Mouse (Mus musculus) cerebral cortex, adult 2 months (tissue): ENCODE results near the gene Camk2n2.

Experiments used
- WGBS: fragments of 180-500 bp; shearing (Covaris S2); methylation state at CpG from one replicate; pipeline ENCODE4 v1.1.7; 2018; 5-methylcytosine and 5-hydroxymethylcytosine counted together

Gene Camk2n2

DNA sequence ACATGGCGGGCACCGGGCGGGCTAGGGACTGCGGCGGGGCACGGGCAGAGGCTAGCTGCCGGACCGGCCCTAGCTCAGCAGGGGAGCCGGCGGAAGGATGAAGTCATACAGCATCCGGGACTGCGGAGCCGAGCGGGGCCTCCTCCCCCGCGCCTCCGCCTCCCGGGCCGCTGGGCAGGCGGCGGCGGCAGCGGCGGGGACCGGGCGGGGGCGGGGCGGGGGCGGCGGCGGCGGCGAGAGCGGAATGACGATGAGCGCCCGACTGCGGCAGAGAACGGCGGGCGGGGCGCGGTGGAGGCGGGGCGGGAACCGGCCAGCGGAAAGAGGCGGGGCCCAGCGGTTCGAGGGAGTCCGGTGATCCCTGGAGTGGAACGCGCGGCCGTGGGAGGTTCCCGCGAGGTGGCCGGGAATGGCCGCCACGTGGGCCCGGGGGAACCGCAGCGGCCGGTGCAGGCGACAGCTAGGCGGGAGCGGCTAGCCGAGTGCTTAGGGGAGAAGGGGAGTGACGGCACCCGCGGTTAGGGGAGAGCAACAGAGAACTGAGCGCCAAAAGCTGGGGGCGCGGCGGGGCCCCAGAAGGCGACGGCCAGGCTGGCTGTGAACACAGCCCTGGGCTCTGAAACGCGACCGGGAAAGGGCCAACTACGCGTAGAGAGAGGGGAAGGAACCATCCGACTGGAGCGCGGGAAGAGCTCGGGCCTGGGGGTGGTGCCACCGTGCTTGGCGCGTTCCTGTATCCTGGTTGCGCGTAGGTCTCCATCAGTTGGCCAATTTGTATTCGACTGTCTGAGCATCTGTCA is at the start of gene Camk2n2:
Gene Camk2n2 (minus strand): TSS at position 97 of the 800 bp plus-strand sequence.
- under 1% methylated on average over 92 of the region's 92 CpGs for WGBS

DNA sequence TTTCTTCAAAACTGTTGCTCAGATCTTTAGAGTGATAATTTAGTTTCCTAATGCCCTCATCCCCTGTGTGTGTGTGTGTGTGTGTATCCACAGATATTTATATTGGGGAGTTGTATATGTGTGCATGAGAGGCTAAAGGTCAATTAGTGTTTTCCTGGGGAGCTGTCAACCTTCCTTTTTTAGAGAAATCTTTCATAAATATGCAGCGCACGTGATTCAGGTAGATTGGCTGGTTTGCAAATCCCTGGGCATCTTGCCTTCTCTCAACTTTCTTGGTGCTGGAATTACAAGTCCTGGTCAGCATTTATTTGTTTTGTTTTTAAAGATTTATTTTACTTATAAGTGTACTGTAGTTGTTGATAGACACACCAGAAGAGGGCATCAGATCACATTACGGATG is 49.2 kb upstream of the Camk2n2 start:
- 89% methylated on average over 3 of the region's 3 CpGs for WGBS

DNA sequence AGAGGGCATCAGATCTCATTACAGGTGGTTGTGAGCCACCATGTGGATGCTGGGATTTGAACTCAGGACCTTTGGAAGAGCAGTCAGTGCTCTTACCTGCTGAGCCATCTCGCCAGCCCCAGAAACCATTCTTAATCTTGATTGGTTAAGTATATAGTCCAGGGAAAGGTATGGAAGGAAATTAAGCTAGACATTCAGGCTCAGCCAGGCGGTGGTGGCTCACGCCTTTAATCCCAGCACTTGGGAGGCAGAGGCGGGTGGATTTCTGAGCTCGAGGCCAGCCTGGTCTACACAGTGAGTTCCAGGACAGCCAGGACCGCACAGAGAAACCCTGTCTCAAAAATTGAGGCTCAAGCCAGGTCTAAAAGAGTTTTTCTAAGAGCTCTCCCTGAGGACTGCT is 46.9 kb upstream of the Camk2n2 start, which contains the start of gene Eif4g1:
Gene Eif4g1 (plus strand): TSS at position 301 of the 400 bp plus-strand sequence.
- 96% methylated on average over 5 of the region's 6 CpGs for WGBS

DNA sequence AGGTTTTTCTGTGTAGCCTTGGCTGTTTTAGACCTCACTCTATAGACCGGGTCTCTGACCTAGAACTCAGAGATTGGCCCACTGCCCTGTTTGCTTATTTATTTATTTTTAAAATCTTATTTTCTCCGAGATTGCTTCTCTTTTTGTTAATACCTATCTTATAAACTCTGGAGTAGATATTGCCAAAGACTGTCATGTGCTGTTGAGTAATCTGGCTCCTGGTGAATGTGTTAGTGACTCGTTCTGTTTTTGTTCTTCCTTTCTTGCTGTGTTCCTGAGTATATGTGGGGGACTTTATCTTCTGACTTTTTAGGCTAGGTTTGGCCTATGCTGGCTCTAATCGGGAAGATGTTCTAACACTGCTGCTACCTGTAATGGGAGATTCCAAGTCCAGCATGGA is 36.6 kb upstream of the Camk2n2 start:
- 73% methylated on average over 4 of the region's 4 CpGs for WGBS

DNA sequence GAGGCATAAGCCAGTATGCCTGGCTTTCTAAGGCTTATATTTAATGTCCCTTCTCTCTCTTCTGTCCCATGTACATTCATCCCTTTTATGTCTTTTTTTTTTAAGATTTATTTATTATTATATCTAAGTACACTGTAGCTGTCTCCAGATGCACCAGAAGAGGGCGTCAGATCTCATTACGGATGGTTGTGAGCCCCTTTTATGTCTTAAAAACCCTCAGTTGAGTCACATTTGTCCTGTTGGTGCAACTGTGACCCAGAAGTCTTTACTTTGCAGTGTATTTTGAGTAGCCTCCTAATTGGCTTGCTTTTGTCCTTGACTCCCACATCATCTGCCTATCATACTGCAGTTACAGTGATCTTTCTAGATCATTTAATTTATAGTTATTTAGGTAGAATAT is 32.2 kb upstream of the Camk2n2 start:
- WGBS, result 40% methylated on average over 2 of the region's 2 CpGs

DNA sequence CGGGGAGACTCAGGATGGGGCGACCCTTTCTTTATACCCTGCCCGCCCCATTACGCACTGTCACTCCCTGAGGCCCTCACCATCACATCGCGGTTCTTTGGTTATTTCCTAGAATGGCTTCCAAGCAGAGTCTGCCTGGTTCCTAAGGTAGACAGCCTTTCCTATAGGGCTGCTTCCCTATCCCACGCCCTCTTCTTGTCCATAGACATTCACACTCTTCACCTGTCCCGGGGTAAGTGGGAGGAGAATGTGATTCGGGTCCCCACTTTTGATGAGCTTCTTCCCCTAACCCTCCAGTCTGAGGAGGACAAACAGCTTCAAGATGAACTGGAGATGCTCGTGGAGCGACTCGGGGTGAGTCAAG is 30.8 kb upstream of the Camk2n2 start:
- WGBS, result 5% methylated on average over 12 of the region's 12 CpGs

DNA sequence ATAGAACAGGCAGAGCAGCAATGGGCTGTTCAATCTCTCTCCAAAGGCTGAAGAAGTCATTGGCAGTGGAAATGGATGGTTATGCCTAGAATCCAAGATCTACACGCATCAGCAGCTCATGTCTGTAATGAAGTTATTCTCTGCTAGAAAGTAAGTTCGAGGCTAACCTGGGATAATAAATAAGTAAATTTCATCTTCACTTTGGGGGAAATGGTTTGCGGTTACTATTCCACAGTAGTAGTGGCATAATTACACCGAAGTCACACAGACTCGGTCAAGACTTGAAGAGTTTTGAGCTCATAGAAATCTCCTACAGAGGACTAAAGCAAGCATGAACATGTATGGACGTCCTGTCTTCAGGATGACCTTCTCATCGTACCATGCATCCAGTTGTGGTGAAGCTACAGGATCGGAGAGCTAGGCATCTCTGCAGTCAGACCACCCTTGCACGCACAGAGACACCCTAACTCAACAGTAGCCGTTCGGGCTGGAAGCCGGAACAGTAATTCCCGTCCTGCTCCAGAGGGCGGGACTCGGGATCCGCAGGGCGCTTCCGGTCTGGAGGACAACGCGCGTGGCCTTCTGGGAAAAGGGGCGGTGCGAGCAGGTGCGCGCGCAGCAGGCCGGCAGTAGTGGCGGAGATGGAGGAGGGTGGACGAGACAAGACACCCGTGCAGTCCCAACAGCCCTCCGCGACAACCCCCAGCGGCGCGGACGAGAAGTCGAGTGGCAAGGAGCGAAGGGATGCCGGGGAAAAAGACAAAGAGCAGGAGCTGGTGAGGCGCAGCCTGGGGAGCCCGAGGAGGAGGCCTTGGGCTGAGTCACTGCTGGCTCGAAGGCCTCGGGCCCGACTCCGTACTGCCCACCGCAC is 30.2 kb upstream of the Camk2n2 start, which contains the start of gene Psmd2:
Gene Psmd2 (plus strand): TSS at position 577 of the 871 bp plus-strand sequence.
- WGBS, result 1% methylated on average over 46 of the region's 46 CpGs

DNA sequence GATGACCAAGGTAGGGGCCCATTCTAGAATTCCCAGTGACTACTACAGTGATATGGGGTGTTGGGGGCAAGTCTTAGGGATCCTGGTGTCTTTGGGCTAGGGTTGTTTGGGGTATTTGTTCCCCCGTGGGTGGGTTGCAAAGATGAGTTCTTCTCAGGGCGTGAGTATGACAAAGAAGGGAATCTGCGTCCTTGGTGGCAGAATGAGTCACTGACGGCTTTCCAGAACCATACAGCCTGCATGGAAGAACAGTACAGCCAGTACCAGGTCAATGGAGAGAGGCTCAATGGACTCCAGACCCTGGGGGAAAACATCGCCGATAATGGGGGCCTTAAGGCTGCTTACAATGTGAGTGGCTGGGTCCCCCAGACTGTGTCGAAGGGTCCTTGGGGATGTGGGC is 22.8 kb upstream of the Camk2n2 start:
- WGBS, result 87% methylated on average over 7 of the region's 7 CpGs

DNA sequence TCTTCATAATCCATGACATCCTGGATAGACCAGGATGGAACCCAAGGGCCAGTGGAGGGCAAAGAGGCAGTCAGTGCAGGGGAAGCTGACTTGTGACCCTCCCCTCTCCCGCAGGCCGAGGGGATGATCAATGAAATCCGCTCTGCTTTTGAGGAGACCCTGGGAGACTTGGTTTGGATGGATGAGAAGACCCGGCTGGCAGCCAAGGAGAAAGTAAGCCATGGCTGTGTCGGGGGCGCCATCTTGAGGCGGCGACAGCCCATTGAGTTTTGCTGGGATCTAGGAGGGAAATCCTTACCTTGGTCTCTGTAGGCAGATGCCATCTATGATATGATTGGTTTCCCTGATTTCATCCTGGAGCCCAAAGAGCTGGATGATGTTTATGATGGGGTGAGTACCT is 21.1 kb upstream of the Camk2n2 start:
- WGBS, result under 1% methylated on average over 8 of the region's 8 CpGs

DNA sequence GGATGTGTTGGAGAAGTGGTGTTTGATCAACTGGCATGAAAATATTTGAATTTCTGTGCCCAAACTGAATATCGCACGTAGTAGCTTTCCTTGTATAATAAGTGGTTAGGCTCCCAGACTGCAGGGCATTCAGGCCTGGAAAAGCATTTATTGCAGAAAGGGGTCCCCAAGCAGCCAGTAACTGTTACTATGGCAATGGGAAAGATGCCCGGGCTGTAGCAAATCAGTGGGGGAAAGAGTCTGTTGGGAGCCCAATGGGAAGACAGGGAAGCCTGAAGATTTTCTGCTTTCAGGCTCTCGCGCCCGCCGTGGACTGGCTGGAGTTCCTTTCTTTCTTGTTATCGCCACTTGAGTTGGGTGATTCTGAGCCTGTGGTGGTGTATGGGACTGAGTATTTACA is 17.3 kb upstream of the Camk2n2 start:
- WGBS, result 30% methylated on average over 8 of the region's 8 CpGs

DNA sequence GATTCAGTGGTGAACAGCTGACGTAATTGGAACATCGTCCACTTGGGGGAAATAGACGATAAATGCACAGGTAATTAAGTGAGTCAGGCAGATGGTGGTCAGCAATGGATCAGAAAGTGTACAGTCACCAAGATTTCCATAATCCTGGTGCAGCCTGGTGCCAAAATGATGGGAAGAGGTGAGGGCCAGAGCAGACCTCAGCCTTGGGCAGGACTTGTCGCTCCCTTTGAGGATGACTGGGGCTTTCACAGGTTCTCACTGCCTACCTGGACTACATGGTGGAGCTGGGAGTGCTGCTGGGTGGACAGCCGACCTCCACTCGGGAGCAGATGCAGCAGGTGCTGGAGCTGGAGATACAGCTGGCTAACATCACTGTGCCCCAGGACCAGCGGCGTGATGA is 16.3 kb upstream of the Camk2n2 start:
- WGBS, result 87% methylated on average over 8 of the region's 8 CpGs

DNA sequence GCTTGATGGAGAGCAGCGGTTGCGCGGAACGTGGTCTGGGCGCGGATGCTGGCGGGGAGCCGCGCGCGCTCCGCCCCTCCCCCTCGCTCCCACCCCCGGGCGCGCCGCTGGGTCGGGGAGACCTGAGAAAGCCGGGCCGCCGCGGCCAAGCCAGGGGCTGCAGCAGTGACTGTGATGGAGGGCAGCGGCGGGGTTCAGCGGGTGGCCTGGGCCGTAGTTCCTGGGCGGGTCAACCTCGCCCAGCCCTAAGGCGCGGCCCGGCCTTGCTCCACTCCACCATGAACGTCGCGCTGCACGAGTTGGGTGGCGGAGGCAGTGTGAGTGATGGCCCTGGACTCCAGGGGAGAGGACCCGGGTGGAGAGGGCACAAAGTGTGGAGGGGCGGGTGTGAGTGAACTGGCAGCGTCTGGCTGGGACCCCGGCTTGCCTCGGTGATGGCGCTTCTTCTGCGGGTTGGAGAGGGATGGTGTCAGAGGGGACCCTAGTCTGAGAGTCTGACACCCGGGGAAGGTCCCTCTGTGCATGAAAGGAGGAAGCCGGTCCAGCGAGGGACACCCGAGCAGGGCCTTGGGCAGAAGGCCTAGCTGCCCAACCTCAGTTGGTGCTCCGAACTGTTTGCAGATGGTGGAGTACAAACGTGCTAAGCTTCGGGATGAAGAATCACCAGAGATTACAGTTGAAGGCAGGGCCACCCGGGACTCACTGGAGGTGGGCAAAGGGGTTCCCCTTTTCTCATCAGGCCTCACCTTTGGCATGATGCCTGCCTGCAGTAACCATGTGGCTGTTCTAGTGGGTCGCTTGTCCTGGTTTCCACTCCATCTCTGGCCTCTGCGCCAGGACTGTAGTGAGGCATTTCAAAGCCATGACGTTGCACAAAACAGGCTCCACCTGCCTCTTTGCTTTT is 8.9 kb upstream of the Camk2n2 start, which contains the start of gene Ece2:
Gene Ece2 (plus strand): TSS at position 98 of the 904 bp plus-strand sequence.
- WGBS, result 7% methylated on average over 54 of the region's 54 CpGs

DNA sequence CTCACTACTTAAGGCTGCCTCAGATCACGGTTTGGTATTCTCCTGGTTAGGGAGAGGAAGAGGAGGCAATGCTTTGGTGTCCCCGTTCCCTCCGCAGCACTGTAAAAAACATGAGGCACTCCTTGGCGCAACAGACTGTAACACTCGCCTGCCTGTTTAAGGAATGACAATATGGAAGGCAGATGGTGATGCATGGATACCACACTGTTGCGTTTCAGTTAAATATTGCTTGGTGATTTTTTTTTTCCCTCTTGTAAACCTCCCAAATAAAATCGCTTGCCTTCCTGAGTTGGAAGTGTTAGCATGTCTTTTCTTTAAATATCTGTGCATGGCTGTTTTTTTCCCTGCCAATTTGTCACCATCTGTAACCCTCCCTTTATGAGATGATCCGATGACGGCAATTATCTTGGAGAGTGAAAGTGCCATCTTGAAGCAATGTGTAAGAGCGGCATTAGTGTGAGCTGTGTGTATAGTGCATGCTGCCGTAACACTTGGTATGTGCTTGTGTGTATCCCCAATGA is 7.8 kb upstream of the Camk2n2 start:
- 41% methylated on average over 11 of the region's 11 CpGs for WGBS

DNA sequence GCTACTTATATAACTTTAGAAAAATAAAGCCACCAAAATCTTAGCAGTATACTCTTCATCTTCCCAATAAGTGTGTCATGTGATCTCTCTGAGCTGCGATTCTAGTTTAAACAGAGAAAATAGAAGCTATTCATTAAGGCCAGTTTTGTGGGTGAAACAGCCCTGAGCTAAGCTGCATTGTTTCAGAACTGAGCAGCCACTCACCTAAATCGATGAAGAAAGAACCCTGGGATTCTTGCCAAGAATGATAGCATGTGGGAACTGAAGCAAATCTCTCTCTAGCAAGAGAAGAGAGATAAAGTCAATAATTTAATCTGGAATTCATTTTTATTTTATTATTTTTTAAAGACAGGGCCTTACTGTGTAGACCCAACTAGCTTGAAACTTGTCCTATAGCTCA is 2.1 kb upstream of the Camk2n2 start:
- 25% methylated on average over 2 of the region's 2 CpGs for WGBS

DNA sequence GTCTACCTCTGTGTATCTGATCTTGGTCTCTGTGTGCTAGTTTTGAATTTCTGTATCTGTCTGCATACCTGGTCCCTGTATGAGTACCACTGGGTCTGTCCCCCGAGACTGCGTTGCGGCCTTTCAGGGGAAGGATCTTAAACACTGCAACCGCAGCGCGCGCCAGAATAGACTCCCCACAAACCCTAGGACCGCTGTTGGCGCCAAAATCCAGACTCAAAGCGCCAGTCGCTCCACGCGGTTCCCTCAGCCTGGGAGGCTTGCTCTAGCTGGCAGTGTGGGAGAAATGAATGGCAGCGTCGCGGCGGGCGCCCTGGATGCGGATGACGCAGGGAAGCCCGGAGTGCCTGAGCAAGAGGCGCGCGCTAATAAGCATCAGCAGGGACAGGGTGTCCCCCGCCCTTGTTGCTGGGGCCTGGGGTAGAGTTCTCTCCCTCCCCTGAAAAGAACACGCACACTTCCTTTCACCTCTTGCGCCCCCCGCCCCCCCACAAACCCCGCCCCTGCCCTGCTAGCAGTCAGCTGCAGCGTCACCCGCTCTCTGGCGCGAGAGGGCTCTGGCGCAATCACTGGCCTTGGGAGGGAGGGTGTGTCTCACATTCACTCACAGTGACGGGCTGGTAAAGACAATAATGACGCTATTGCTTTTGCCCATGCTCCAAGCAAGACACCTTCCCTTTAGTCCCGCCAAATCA is 1.1 kb upstream of the Camk2n2 start:
- WGBS, result under 1% methylated on average over 37 of the region's 37 CpGs

DNA sequence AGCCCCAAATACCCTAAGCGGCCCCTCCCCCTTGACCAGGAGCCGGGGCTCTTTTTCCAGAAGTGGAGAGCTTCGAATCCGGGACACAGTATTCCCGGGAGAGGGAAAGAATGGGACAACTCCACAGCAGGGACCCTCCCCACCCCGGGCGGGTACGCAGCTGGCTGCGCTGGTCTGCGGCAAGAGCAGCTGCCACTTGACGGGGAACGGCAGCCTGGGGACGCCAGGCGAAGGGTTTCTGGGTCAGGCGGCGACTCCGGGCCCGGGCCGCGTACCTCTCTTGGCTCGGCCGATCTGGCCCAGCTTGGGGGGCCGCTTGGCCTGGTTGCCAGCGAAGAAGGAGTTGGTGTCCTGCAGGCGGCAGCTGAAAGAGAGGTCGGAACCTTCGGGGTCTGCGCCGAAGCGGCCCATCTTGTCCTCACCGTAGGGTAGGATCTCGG is 316 bp downstream of the Camk2n2 start:
- under 1% methylated on average over 32 of the region's 32 CpGs for WGBS

DNA sequence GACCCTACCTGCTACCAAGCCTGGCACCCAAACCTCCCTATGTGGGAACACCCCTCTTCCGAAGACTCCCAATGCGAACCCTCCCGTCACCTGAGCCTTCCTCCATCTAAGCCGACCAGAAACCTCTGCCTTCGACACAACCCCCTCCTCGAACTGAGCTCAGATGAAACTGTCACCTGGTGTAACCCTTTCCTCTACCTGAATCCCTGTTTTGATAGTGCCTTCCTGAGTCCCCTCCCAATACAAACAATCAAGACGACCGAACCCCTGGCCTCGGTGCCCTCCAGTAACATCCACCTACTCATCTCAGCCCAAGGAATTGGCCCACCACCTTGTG is 720 bp downstream of the Camk2n2 start:
- WGBS, result 2% methylated on average over 9 of the region's 9 CpGs

DNA sequence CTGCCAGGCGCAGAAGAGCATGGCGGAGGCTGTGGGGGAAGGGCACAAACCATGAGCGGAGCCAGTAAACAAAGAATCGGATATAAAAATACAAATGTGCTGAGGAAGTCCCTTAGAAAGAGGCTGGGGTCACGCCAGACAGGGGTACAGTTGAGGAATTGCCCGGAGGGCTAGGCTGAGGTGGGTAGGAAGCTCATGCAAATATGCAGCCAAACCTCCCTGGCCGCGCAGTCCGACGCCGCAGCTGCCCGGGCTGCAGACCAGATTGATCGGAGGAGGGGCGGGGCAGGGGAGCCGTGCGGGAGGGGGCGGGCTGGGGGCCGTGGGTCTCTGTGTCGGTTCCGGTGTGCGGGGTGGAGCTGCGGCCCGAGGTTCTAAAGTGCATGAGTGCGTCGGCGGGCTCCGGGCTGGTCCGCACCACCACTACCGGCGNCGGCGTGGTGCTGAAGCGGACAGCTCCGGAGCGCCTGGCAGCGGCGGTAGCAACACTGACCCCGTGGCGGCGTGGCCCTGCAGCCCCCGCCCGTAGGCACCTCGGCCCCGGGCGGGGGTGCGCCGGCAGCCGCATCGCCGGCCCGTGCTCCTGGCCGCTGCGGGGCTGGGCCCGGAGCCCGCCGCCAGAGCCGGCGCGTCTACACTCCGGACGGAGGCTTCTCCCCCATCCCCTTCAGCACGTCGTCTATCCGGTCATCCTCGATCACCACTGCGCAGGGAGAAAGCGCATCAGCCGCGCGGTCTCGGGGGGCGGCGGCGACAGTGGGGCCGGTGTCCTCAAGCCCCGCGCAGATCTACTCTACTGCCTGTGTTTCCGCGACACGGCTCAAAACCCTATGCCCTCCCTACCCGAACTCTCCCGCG is 1.3 kb downstream of the Camk2n2 start:
- WGBS, result 4% methylated on average over 82 of the region's 83 CpGs

DNA sequence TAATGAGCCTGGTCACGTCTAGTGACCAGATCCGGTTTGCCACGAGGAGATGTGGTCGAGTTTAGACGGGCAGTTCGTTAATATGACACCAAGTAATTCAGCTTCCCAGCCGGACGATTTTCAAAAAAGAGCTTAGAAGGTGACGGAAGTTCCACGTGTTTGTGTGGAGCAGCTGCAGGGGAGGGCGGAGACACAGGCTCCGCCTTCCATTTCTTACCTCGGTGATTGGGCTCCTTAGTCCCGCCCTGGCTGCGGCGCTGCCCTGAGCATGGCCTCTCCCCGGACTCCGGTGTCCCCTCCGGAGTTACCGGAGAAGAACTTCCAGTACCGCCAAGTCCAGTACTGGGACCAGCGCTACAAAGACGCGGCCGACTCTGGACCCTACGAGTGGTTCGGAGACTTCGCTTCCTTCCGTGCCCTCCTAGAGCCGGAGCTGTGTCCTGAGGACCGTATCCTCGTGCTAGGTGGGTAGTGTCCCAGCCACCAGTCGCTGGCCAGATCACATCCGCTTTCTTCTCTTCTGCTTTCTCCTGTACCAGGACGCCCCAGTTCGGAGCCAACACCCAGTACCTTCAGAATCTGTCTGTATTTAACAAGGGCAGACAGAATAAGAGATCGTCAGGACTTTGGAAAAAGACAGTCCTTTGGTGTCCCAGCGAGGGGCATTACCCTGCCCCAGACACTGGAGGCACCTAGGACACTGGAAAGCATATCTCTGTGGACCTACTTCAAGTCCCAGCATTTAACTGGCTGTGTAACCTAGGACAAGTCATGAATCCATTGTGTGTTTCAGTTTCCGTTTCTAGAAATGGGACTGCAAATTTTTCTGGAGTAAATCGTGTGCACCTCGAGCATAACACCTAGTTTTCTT is 9.5 kb downstream of the Camk2n2 start, which contains the start of the genes Eef1akmt4, Gm49333 and Alg3:
Gene Eef1akmt4 (plus strand): TSS at position 237 of the 871 bp plus-strand sequence.
Gene Gm49333 (plus strand): TSS at position 254 of the 871 bp plus-strand sequence.
Gene Alg3 (minus strand): TSS at position 379 of the 871 bp plus-strand sequence.
- 1% methylated on average over 41 of the region's 41 CpGs for WGBS
